In genomic region chr8:120973046-120973445, GRCm38 (mm10) we compare ENCODE assay signal across 12 mouse cellular contexts.
DNase-seq lines count a peak whose midpoint lies in the region; ATAC-seq lines count a peak whose summit lies in the region.
"Had no signal": no experiment of that assay in that cellular context is flagged by ENCODE, and none has a peak within 500 bp of the region (broad histone marks: within the 10 kb centered on the region; RNA-seq: fewer than 3 reads in every experiment).

No protein-coding gene starts in this region.

- H3K9me3 ChIP-seq in heart, embryonic 13.5 days: no peaks in the 10 kb centered on the region
- no peaks in the 10 kb centered on the region for H3K9me3 ChIP-seq in forebrain, embryonic 15.5 days
- H3K9me3 ChIP-seq in limb, embryonic 10.5 days (replicated peaks): no peaks in the 10 kb centered on the region

- no peak overlapping the region for H3K9ac ChIP-seq in heart, embryonic 13.5 days
- H3K9ac ChIP-seq in forebrain, embryonic 15.5 days (replicated peaks): no peak overlapping the region

- no peak for ATAC-seq in heart, embryonic 13.5 days (ENCODE audit: extremely low read depth, insufficient number of reproducible peaks, low FRiP score, low TSS enrichment)
- no peak for ATAC-seq in forebrain, embryonic 15.5 days (replicated peaks)
- no peak for ATAC-seq in activated CD4-positive, CD25-positive, alpha-beta regulatory T cell, adult 4 months

- H3K27me3 ChIP-seq in heart, embryonic 13.5 days (replicated peaks): peaks cover 89% of the 10 kb centered on the region
- H3K27me3 ChIP-seq in forebrain, embryonic 15.5 days: peaks cover 29% of the 10 kb centered on the region
- H3K27me3 ChIP-seq in limb, embryonic 10.5 days (ENCODE audit: low read depth, poor library complexity, severe bottlenecking): peaks cover 98% of the 10 kb centered on the region

- WGBS in heart, embryonic 13.5 days: 26% methylated on average over 7 of the region's 7 CpGs
- WGBS in forebrain, embryonic 15.5 days: 15% methylated on average over 7 of the region's 7 CpGs
- WGBS in limb, embryonic 10.5 days: 21% methylated on average over 7 of the region's 7 CpGs

- no peak for DNase-seq in heart, postnatal 25 days (ENCODE audit: low spot score)
- DNase-seq in NIH3T3 (ENCODE audit: low read depth): peak; percentile 17
- no peak for DNase-seq in limb, embryonic 10.5 days (ENCODE audit: low spot score)
- no peak for DNase-seq in layer of hippocampus, adult 9-11 months
- DNase-seq in right cerebral cortex, adult 18-20 months: no peak
- DNase-seq: adrenal gland, postnatal 25 days; embryo, embryonic 11 days; layer of hippocampus, postnatal 36 days; thymus, adult 18-20 months had no signal

- no peak overlapping the region for H3K27ac ChIP-seq in heart, embryonic 13.5 days (replicated peaks)
- no peak overlapping the region for H3K27ac ChIP-seq in forebrain, embryonic 15.5 days (replicated peaks)
- no peak overlapping the region for H3K27ac ChIP-seq in limb, embryonic 10.5 days

- intact Hi-C loops in heart, postnatal 25 days (cut with DNase I): loop anchor here (5.0 kb wide), 1 partner anchor 146 kb away; no protein-coding TSS in a partner anchor

- peak overlapping the region; percentile 83 for H3K4me2 ChIP-seq in heart, embryonic 13.5 days
- peak overlapping the region; percentile 51; the same call in 1 of the 2 replicates for H3K4me2 ChIP-seq in forebrain, embryonic 15.5 days (replicated peaks)

- peak overlapping the region; percentile 47 for H3K4me3 ChIP-seq in heart, embryonic 13.5 days
- H3K4me3 ChIP-seq in forebrain, embryonic 15.5 days: no peak overlapping the region
- 0 out of 2 replicates have a peak overlapping the region, but pooled peaks have one; percentile 46 for H3K4me3 ChIP-seq in limb, embryonic 10.5 days

- peaks cover 16% of the 10 kb centered on the region for H3K4me1 ChIP-seq in heart, embryonic 13.5 days
- peaks cover 11% of the 10 kb centered on the region for H3K4me1 ChIP-seq in forebrain, embryonic 15.5 days
- H3K4me1 ChIP-seq in limb, embryonic 10.5 days: peaks cover 15% of the 10 kb centered on the region

- no peaks in the 10 kb centered on the region for H3K36me3 ChIP-seq in heart, embryonic 13.5 days
- no peaks in the 10 kb centered on the region for H3K36me3 ChIP-seq in forebrain, embryonic 15.5 days
- H3K36me3 ChIP-seq in limb, embryonic 10.5 days: no peaks in the 10 kb centered on the region
